Mouse (Mus musculus): ENCODE data around the gene Slc2a4. TPM values are rescaled to one million over a fixed set of nuclear protein-coding genes. Genes with fewer than 3 reads are reported as not detected.

Slc2a4 gene
- total RNA-seq, 2 experiments from 2014 or later, result 1.8 TPM

DNA sequence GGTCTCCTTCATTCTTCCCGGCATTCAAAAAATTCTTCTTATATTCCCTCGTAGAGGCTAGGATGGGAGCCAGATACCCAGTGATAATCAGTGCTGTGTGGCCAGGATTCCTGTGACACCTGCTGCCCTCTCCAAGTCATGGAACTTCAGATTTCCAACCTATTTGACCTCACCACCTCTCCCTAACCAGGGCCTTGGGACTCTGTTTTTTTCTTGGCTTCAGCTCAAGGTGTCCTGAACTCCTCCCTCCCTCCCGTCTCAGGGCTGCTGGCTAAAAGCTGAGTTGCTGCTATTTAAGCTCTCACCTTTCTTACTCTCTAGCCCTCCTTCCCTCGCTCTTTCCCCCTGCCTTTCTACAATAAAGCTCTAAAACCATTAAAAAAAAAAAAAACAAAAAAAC is 48.1 kb downstream of the Slc2a4 start:
- DNase-seq, result no peak

DNA sequence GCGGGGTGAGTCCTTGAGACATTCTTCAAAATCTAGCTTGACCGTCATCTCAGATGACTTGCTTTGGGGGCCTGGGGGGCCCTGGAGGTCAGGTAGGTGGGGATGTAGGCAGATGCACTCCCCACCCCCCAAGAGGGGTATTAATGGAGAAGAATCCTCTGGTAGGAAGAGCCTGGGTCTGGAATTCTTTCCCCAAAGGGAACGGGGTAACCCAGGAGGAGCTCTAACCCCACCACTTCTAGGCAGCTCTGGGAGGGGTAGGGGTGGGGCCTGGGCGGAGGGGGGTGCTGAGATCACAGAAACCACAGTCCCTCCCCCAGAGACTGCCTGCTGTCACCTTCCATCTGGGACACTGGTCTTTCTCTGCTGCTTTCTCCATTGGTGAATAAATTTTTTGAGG is 52.7 kb downstream of the Slc2a4 start, which contains the start of gene Acap1:
TSS of gene Acap1 (minus strand) at position 249 of the 400 bp plus-strand sequence.
- no peak for DNase-seq

DNA sequence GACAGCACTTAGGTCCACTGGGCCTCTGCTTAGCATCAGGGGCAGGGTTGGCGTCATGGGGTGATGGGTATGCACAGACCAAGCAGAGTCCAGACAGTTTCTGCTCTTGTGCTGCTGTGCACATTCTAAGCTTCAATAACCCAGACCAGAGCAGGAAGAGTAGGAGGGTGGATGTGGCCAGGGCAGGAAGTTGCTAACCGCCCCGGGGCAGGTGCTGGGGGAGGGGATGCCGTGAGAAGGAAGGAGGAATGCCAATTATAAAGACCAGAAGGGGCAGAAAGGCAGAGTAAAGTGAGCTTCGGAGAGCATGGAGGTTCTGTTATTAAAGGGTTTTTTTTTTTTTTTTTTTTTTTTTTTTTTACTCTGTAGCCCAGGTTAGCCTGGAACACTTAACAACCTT is 53.3 kb downstream of the Slc2a4 start:
- DNase-seq, result no peak

Small RNA genes within 50 kb of the gene (microRNA-seq; reads per million reads assigned to microRNA genes)
- gene Gm44349, result 0 to 0.42 reads per million in 2 experiments

Other genes with a start within 250 kb of the Slc2a4 start
- gene Polr2a, start 189.6 kb downstream of the Slc2a4 start, total RNA-seq (2021), result 10 to 100 TPM; 61.2 to 61.3 TPM
- not detected for gene Slc35g3, start 186.2 kb downstream of the Slc2a4 start, total RNA-seq (2021)
- 100 to 1,000 TPM; 116 to 126 TPM for gene Zbtb4, start 182.3 kb downstream of the Slc2a4 start, total RNA-seq (2021)
- gene Chrnb1, start 152.2 kb downstream of the Slc2a4 start, total RNA-seq (2021), result 1 to 10 TPM in 1 of 2 experiments, under 1 TPM in 1; 0.72 to 1.3 TPM
- gene Fgf11, start 146.3 kb downstream of the Slc2a4 start, total RNA-seq (2021), result 10 to 100 TPM; 29.2 to 31.6 TPM
- under 1 TPM in 1 of 2 experiments, not detected in 1; 0.17 TPM for gene Tmem102, start 142.6 kb downstream of the Slc2a4 start, total RNA-seq (2021)
- gene Gm39566, start 132.9 kb downstream of the Slc2a4 start, total RNA-seq (2021), result not detected
- gene Spem2, start 129.7 kb downstream of the Slc2a4 start, total RNA-seq (2021), result not detected
- under 1 TPM; 0.57 to 0.63 TPM for gene Spem1, start 126.0 kb downstream of the Slc2a4 start, total RNA-seq (2021)
- 100 to 1,000 TPM; 192 to 206 TPM for gene Nlgn2, start 110.4 kb downstream of the Slc2a4 start, total RNA-seq (2021)
- 100 to 1,000 TPM; 109 to 128 TPM for gene Tmem256, start 109.7 kb downstream of the Slc2a4 start, total RNA-seq (2021)
- 10 to 100 TPM; 16.3 to 16.6 TPM for gene Plscr3, start 101.8 kb downstream of the Slc2a4 start, total RNA-seq (2021)
- under 1 TPM in 1 of 2 experiments, not detected in 1; 0.18 TPM for gene Tnk1, start 89.5 kb downstream of the Slc2a4 start, total RNA-seq (2021)
- gene Tmem95, start 70.2 kb downstream of the Slc2a4 start, total RNA-seq (2021), result not detected
- gene Kctd11, start 66.8 kb downstream of the Slc2a4 start, total RNA-seq (2021), result 1 to 10 TPM; 1.1 TPM
- gene Acap1, start 52.6 kb downstream of the Slc2a4 start, total RNA-seq (2021), result not detected
- under 1 TPM; 0.46 to 0.95 TPM for gene 2810408A11Rik, start 47.2 kb downstream of the Slc2a4 start, total RNA-seq (2021)
- 100 to 1,000 TPM; 117 to 118 TPM for gene Neurl4, start 47.1 kb downstream of the Slc2a4 start, total RNA-seq (2021)
- 10 to 100 TPM; 31.9 to 38.2 TPM for gene Gps2, start 34.3 kb downstream of the Slc2a4 start, total RNA-seq (2021)
- 100 to 1,000 TPM; 416 to 445 TPM for gene Eif5a, start 26.2 kb downstream of the Slc2a4 start, total RNA-seq (2021)
- gene Ybx2, start 12.4 kb downstream of the Slc2a4 start, total RNA-seq (2021), result 10 to 100 TPM; 10.9 to 11.1 TPM
- gene Cldn7, start 16.6 kb upstream of the Slc2a4 start, total RNA-seq (2021), result not detected
- 100 to 1,000 TPM; 113 to 116 TPM for gene Ctdnep1, start 33.0 kb upstream of the Slc2a4 start, total RNA-seq (2021)
- gene Elp5, start 34.3 kb upstream of the Slc2a4 start, total RNA-seq (2021), result 10 to 100 TPM; 77.5 to 78.4 TPM
- gene Gabarap, start 43.0 kb upstream of the Slc2a4 start, total RNA-seq (2021), result 100 to 1,000 TPM; 232 to 236 TPM
- 10 to 100 TPM; 45.4 to 47.4 TPM for gene Phf23, start 47.6 kb upstream of the Slc2a4 start, total RNA-seq (2021)
- gene Dvl2, start 52.4 kb upstream of the Slc2a4 start, total RNA-seq (2021), result 10 to 100 TPM; 36.8 to 41.7 TPM
- 10 to 100 TPM; 54.9 to 58.6 TPM for gene Acadvl, start 67.2 kb upstream of the Slc2a4 start, total RNA-seq (2021)
- gene Dlg4, start 68.8 kb upstream of the Slc2a4 start, total RNA-seq (2021), result 100 to 1,000 TPM; 888 to 914 TPM
- gene Asgr1, start 105.9 kb upstream of the Slc2a4 start, total RNA-seq (2021), result 1 to 10 TPM in 1 of 2 experiments, not detected in 1; 1.2 TPM
- not detected for gene Asgr2, start 144.5 kb upstream of the Slc2a4 start, total RNA-seq (2021)
- under 1 TPM; 0.45 to 0.68 TPM for gene Mgl2, start 182.1 kb upstream of the Slc2a4 start, total RNA-seq (2021)
- 1 to 10 TPM in 1 of 2 experiments, under 1 TPM in 1; 1.00 to 1.8 TPM for gene Clec10a, start 208.0 kb upstream of the Slc2a4 start, total RNA-seq (2021)

Measured in layer of hippocampus, postnatal 36 days (tissue).